Mouse (Mus musculus) spleen, adult 12 weeks (tissue): ENCODE measurements around the gene Jak2.

Experiments
- DNase-seq: peaks from one replicate; pipeline ENCODE4 v3.0.0; 2022; ENCODE audit warnings: low spot score

Jak2 gene

DNA sequence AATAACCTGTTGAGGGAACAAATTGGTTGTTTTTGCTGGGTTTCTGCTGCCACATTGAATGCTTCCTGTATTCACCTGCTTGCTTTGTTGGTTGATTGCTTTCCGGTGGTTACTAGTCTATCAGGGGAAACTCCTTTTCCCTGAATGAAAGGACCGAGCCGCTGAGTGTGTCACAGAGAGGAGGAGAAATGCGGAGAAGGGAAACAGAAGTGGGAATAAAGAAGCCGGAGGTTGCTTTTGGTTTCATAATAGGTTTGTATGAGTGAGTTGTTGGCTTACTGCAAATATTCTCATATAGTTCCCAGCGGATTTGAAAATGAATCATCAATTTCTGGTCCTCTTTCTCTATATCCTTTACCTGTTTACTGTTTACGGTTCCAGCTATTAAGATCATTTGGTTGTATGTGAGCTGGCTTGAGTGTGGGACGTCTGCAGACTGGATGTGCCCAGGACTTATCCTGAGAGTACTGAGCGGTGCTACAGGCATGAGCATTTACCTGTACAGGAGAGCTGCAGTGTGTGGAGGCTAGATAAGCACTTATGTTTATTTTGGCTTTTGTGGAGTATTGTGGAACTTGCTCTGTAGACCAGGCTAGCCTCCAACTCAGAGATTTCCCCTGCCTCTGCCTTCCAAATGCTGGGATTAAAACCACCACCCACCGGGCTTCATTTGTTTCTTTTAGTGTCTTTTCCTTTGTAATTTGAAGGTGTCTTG lies 1.4 kb downstream of the Jak2 start:
- DNase-seq = peak; percentile 26

DNA sequence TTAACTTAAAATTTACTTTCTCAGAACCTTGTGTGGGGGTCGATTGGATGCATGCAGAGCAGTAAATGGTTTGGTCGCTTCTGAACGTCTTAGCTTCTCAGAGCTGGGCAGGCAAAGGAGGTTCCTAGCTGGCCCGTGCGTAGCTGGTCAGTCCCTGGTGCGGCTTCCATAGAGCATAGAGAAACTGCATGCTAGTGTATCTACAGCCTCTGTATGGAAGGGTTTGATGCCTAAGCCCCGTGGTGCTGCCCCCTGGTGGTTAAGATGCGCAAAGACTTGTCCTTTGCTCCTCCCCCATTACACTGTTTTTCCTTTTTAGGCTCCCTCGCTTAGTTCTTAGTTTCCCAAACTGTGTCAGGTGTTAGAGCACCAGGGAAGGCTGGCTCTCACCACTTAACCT lies 2.1 kb downstream of the Jak2 start:
- DNase-seq = peak; percentile 82

DNA sequence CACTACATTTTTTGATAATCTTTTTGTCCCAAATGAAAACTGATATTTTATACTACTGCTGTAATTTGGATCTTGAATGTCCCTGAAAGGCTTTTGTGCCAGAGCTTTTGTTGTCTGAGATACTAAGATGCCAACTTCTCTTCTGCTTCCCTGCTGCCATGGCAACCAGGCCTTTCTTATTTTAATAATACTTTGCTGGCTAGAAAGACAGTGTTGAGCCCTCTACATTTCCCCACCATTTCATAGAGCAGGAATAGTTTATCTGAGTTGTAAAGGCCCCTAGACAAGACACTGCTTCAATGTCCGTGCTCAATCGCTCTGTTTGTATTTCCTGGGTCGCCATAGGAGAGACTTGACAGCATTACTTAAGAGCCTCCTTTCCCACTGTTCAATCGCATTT lies 3.0 kb downstream of the Jak2 start:
- DNase-seq = no peak

DNA sequence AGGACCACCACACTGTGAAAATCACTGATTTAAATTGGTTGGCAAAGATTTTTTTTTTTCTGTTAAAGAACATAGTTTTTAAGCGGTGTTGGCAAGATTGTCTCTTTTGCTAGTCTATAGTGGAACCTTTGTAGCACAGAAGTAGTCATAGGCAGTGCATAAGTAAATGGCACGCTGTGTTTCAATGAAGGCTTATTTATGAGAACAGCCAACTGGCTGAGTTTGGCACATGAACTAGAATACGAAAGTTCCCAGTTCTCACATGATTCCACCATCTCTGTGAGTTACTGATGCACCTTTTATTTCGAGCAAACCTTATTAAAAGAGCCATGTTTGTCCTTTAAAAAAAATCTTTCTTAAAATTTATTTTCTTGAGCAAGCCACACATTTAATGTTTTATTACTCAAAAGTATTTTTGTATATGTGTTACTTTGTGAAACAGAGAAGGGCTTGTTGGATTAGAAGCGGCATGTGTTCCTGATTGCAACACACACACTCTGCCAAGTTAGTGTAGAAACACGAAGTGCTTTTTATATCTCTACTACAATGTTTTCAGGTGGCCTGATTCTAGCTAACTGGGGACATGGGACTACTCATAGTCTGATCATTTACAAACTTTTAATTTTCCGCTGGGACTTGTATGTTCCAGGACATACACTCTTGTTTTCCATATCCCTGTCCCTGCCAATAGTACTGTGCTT lies 3.8 kb downstream of the Jak2 start:
- DNase-seq = no peak

DNA sequence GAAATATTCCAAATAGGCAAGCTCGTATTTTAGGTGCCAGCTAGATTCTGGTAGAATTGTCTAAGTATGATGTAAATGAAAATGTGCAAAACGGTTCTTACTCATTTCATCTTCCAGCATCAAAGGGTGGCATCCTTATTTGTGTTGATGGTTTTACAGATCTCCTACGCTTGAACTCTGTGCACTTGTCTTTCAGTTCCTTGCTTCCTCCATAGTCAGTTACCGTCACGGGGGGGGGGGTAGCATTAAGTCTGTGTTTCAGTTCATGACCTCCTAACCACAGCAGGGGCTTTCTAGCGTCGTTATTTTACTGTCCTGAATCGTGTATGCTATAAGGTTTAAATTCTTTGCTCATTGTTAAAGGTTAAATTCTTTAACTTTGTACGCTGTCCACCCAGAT lies 10.0 kb downstream of the Jak2 start:
- DNase-seq = no peak

DNA sequence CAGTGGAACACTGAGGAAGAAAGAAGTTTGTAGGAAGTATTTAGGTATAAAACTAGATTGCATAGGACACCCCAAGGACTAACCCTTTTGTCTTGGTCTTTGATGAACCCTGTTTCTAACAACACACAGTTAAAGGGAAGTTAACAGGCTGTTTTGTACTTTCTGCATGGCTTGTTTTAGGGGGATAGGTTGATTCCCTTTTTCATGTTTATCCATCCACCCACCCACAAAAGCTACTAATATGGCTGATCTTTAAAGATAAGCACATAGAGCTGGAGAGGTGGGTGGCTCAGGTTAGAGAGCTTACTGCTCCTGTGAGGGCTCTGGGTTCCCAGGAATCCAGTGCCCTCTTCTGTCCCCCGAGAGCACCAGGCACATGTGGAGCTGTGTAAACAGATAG lies 11.9 kb downstream of the Jak2 start:
- DNase-seq = no peak

DNA sequence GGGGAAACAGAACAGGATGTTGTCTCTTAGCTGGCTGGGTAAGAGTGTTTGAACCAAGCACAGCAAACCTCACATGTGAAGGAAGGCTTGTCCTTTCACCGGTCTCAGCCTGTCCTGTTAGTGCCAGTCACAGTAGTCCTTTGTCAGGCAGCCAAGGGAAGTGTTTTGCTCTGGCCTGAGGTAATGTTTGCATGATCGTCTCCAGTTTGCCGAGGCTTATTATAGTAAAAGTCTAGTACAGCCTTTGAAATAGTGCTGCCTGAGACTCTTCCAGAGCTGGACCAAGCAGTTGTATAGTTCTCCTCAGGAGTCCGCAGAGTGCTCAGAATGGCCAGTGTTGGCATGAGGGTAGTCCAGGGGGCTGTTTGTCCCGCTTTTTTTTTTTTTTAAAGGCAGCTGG lies 13.9 kb downstream of the Jak2 start:
- DNase-seq = no peak

DNA sequence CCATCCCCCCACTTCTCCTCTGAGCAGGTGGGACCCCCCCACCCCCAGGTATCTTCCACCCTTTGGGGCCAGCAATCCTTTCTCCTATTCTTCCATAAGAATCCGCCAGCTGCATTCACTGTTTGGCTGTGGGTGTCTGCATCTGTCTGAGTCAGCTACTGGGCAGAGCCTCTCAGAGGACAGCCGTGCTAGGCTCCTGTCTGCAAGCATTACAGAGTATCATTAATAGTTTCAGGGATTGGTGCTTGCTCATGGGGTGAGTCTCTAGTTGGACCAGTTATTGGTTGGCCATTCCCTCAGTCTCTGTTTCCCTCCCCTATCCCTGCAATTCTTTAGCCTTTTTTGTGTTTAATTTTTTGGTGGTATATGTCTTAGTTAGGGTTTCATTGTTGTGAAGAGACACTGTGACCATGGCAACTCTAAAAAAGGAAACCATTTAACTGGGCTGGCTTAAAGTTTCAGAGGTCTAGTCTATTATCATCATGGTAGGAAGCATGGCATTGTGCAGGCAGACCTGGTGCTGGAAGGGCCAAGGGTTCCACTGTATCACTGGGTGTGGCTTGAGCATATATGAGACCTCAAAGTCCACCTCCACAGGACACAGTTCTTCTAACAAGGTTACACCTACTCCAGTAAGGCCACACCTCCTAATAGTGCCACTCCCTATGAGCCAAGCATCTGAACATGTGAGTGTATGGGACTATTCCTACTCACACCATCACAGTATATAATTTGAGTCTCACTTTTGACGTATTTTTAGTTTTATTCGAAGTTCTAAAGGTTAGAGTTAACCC lies 15.6 kb downstream of the Jak2 start:
- no peak for DNase-seq

DNA sequence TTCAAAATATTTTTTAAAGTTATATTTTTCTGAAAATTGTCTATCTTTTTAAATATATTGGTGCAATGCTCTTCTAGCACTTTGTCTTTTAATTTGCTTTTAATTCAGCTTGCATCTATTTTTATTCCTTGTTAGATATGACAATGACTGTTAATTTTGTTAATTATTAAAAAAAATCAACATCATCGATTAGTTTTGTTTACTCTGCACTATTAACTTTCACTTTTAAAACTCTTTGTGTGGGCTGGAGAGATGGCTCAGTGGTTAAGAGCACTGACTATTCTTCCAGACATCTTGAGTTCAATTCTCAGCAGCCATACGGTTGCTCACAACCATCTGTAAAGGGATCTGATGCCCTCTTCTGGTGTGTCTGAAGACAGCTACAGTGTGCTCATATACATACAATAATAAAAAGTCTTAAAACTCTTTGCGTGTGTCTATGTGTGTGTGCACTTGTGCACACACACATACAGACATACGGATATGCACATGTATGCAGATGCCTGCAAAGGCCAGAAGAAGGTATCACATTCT lies 17.2 kb downstream of the Jak2 start:
- DNase-seq = no peak

DNA sequence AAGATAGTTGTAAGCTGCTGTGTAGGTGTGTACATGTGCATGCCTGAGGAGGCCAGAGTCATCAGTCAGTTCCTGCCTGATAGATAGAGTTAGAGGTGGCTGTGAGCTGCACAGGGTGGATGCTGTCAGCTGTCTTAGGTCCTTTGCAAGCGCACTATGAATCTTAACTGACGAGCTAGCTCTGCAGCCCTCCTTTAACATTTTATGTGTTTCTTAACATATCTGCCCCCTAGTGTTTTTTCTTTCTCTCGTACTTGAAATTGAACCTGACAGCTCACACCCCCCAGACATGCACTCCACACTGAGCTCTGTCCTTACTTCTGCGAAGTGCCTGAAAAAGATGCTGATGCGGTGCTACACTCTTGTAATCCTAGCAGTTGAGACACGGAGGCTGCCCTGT lies 18.6 kb downstream of the Jak2 start:
- DNase-seq = no peak

DNA sequence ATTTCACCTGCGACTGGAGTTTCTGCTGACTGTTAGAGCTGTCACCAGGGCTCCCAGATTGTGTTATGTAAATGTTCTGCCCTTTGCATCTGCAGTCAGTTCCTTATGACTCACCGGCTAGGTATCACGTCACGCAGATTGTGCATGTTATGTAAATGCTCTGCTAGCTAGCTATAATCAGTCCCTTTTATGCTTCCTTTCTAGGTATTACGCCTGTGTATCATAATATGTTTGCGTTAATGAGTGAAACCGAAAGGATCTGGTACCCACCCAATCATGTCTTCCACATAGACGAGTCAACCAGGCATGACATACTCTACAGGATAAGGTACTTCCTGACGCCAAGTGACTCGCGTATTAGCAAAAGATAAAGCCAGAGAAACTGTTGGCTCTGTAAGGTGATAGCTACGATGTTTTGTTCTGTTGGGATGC lies 19.5 kb downstream of the Jak2 start:
- peak; percentile 33 for DNase-seq

DNA sequence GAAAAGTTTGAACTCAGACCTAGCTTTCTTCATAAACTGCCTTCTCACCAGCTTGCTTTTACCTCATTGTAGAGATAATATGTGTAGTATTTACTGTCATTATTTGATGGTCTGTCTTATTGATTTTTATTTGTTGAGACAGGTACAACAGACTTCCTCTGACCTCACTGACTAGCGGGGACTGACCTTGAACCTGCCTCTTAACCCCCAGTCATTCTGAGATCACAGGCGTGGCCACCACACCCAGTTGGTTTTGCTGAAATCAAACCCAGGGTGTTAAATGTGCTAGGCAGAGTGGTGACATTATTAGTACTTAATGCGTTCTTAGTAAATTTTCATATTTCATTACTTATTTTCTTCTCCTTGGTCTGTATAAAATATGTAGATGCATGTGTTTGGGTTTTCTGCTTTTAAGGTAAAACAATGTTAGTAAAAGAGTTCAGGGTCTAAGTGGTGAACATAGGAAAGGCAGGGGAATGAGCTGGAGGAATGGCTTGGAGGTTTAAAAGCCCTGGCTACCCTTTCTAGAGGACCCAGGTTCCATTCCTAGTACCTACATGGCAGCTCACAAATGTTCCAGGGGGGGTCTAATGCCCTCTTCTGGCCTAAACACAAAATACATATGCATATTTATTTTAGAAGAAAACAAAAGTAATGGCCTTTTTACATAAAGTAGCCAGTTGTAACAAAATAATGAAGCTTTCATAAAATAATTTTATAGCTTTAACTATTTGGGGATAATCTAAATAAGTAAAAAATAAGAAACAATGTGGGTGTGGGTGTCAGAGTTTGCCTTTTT lies 20.6 kb downstream of the Jak2 start:
- DNase-seq = no peak

DNA sequence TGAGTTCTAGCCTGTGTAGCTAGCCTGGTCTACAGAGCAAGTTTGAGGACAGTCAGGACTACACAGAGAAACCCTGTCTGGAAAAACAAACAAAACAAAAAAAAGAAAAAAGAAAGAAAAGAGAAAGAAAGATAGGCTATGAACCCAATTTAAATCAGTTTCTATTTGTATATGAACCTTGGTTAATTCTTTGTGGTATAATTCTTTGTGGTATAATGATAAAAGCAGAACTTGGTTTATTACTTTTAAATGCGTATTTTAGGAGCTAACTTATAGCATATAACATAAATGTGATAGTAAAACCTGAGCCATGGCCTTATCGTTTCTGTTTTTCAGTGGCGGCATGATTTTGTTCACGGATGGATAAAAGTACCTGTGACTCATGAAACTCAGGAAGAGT lies 24.8 kb downstream of the Jak2 start:
- DNase-seq = no peak

DNA sequence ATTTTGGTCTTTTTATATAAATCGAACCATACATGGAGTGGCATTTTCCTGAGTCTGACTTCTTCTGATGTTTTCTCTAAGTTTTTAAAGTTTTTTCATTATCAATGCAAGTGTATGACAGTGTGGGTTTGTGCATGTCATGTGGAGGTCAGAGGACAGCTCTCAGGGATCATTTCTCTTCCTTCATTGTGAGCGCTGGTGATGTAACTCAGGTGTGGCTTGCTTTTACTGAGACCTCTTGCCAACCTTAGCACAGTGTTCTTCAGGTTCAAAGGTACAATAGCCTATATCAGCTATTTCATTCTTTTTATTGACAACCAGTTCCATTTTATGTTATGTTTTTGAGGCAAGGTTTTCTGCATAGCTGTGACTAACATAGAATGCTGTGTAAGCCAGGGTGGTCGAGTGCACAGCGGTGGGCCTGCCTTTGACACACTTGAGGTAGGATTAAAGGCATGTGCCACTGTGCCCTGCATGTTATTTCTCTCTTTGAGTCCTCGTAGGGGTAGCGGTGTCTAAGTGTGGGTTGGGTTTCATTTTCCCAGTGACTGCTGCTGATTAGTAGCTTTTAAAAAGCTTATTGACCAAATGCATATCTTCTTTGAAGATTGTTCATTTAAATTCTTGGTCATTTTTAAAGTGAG lies 27.4 kb downstream of the Jak2 start:
- no peak for DNase-seq

DNA sequence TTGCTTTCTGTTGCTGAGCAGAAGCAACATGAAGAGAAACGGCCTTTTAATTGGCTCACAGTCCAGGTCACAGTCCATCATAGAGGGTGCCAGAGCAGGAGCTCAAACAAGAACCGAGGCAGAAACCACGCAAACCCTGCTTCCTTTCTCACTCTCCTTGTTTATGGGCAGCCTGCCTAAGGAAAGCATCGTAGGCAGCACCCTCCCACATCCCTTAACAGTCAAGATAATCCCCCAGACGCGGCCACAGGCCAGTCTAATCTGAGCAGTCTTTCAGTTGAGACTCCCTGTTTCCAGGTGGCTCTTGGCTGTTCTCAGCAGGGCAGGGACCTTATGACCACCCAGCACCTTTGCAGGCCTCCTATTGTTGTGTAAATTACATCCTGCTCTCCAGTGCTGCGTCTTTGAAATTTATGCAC lies 33.8 kb downstream of the Jak2 start:
- DNase-seq = no peak

DNA sequence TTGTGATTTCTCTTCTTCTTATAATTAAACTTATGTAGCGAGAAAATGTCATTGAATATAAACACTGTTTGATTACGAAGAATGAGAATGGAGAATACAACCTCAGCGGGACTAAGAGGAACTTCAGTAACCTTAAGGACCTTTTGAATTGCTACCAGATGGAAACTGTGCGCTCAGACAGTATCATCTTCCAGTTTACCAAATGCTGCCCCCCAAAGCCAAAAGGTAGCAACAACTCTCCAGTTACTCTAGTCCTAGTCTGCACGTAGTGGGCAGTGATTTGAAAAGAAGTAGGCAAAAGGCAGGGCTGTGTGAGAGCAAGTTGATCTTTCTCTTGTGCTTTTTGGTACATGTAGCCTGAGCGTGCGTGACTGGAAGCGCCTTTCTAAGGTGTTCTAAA lies 36.2 kb downstream of the Jak2 start:
- no peak for DNase-seq

DNA sequence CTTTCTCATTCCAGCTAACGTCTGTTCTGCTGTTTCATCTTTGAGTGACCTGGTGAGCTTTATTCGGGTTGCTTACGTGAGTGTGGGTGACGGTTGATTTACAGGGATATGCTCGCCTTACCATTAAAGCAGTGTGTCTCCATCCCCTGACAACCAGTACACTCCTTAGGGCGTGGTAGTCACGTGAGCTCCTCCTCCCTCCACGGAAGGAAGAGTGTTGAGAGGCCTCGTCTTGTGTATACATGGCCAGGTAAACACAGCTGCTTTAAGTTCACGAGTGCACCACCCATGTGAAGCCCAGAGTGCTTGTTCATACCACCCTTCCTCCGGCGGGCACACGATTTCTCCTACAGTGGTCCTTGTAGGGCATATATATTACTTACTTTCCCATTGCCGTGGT lies 39.9 kb downstream of the Jak2 start:
- DNase-seq = no peak

DNA sequence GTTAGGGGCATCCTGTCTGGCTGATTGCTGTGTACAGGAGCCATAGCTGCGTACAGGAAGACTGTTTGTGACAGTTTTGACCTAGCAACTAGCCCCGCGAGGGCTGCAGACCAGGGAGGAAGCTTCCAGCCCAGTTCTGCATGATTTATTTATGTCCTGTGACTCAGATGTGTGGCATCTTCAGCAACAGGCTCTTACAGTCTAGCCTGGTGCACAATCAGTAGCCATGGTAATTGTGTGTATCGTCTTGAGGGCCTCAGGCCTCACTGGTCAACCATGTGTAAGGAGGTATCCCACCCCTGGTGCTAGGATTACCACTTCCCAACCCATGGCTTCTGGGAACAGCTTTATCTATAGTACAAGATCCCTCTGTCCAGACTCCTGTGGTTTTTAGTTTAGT lies 40.9 kb downstream of the Jak2 start:
- DNase-seq = no peak

DNA sequence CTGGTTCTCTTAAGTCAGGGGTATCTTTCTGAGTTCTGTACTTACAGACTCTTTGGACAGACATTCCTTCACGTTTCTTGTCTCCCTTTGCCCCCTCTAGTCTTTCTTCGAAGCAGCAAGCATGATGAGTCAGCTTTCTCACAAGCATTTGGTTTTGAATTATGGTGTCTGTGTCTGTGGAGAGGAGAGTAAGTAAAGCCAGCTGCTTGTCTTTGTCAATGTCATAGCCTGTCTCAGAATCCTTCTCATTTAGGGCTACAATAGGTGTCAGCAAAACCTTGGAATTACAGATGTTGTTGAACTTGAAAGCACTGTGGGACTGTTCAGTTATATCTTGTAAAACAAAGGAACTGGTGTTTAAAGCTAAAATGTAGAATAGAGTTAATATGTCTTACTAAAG lies 43.1 kb downstream of the Jak2 start:
- no peak for DNase-seq

DNA sequence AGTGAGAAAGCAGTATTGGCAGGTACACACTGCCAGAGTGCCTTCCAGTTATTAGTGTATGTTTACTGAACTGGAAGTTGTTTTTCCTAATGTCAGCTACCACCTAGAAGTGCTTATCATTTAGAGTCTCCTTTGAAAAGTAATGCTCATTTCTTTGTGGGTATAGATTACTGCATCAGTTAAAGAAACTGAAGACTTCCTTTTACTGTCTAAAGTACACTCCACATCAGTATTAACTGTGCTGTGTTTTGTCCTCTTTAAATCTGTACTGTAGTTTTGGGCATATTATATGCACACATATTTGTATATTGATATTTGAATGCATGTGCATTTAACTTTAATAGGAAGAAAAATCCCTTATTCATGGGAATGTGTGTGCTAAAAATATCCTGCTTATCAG lies 44.5 kb downstream of the Jak2 start:
- no peak for DNase-seq

DNA sequence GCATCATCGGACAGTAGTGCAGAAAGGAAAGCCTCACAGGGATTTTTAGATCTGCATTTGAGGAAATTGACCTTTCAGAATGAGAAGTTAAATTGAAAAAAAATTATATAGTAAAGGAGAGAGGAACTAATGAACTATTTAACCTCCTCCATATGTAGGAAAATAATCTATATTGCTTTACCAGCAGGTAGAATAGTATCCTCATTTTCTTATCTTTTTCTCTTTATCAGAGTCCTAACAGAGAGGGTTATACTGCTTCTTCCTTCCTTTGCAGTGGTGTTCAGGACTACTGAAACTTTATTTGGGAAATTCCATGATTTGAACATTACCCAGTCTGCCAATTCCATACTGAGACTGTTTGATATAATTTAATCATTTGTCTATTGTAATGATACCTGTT lies 45.7 kb downstream of the Jak2 start:
- no peak for DNase-seq

DNA sequence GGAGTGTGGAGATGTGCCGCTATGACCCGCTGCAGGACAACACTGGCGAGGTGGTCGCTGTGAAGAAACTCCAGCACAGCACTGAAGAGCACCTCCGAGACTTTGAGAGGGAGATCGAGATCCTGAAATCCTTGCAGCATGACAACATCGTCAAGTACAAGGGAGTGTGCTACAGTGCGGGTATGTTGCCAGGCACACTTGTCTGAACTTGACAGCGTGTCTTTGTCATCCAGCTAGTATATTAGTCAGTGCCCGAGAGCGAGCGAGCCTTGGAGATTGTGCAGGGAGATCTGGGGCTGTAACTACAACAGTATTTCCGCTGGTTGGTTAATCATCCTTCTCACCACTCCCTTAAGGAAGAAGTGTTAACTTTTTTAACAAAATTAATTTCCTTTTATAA lies 49.3 kb downstream of the Jak2 start:
- no peak for DNase-seq
